Mouse (Mus musculus): ENCODE results near the gene Srm. TPM values are rescaled to one million over a fixed set of nuclear protein-coding genes. Genes with fewer than 3 reads are reported as not detected.

The Srm gene
- total and polyA plus RNA-seq, 3 experiments = 305 to 765 (median 332) TPM

DNA sequence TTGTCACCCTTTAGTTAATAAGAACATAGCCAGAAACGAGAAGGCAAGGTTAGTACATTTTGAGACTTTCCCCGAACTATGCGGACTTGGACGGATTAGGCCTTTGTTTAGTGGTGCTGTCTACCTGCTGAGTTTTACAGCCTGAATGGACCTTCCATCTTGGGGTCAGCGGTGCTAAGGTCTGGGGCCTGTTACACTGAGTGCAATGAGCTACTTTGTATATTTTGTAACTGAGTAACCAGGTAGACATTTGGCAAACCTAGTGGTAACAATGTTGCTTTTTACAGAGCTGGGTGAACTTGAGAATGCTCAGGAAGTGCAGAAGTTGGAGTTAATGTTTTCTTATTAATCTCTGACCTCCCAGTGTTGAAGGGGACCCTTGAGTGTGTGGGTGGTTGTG lies 49.8 kb downstream of the Srm start:
- H3K27ac ChIP-seq (ENCODE audit: control insufficient read depth, low read depth, low read length) = no peak overlapping the region
- no peak for DNase-seq (ENCODE audit: low read depth, low spot score)

DNA sequence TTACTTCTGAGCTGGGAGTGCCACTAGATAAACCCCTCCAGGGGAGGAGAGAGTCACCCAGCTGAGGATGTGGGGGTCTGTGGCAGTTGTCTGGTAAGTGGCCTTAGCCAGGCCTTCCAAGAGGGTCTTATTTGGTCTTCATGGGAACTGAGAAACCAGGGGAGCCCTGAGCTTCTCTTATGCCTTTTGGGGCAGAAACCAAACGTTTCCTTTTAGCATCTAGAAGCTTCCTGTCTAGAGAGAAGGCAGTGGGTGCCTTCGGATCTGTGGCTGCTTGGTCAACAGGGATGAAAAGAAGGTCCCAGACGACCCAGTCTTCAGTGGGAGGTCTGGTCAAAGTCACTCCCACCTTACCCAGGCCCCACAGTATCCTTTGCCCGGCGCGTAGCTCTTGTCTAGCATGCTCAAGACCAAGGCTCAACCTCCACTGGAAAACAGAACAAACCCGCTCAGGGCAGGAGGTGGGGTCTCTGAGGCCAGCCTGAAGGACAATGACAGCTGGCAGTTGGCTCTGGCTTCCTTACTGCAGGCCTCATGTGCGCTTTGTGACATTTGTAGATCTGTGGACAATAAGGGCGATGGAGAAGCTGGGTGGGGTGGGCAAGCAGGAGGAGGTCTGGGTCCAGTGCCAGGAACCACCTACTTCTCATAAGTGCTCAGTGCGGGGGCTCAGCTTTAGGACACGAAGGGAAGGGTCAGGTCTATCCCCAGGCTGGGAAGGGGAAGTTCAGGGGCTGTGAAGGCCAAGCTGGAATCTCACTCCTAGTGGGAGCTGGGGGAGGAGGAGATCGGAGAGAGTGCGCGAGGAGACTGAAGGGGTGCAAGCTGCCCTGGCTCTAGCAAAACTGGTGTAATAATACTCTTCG lies 52.2 kb downstream of the Srm start, which contains the start of gene Gm572:
Gm572 (plus strand) TSS at position 27 of the 866 bp plus-strand sequence.
- H3K9me3 ChIP-seq (replicated peaks; ENCODE audit: insufficient read depth, low read length) = no peaks in the 10 kb centered on the region
- no peak within 1 kb of the TSS for H3K27ac ChIP-seq (ENCODE audit: control insufficient read depth, low read depth, low read length)
- no peaks in the 10 kb centered on the region; a peak in 1 of 4 replicates for H3K36me3 ChIP-seq (ENCODE audit: control insufficient read depth in 1 of 2, insufficient read depth in 2 of 2, low read length in 2 of 2)
- H3K79me2 ChIP-seq (ENCODE audit: control insufficient read depth, insufficient read depth, low read length, poor library complexity) = no peaks in the 10 kb centered on the region
- peak within 1 kb of the TSS; percentile 11; the same call in 1 of the 2 replicates for H3K9ac ChIP-seq (ENCODE audit: control insufficient read depth, low read depth, low read length, poor library complexity, severe bottlenecking)
- no peak for DNase-seq (ENCODE audit: low read depth, low spot score)
- H3K4me3 ChIP-seq (ENCODE audit: control insufficient read depth in 1 of 2, insufficient read depth in 1 of 2, low read depth in 2 of 2, low read length in 2 of 2) = peak within 1 kb of the TSS; percentile 5 to 20; a peak in 1 of 4 replicates
- peaks cover 0 to 13% of the 10 kb centered on the region in 2 experiments; a peak in 3 of 4 replicates for H3K4me1 ChIP-seq (ENCODE audit: control insufficient read depth in 1 of 2, insufficient read depth in 2 of 2, low read length in 2 of 2)
- H3K27me3 ChIP-seq (ENCODE audit: control insufficient read depth in 1 of 2, insufficient read depth in 2 of 2, low read length in 2 of 2) = no peaks in the 10 kb centered on the region; a peak in 1 of 4 replicates
- TF ChIP-seq USF1 (IDR thresholded peaks at IDR 0.05; ENCODE audit: low read depth, low read length) = no peak
- TF ChIP-seq BHLHE40 (IDR thresholded peaks at IDR 0.05; ENCODE audit: borderline replicate concordance, low read depth, low read length) = no peak
- no peak for TF ChIP-seq POLR2AphosphoS5 (IDR thresholded peaks at IDR 0.05; ENCODE audit: borderline replicate concordance, low read depth, low read length)

More for the DNA sequence above, 49.8 kb downstream of the Srm start:
- no peak for TF ChIP-seq ELF1 (IDR thresholded peaks at IDR 0.05; ENCODE audit: low read depth, low read length)
- TF ChIP-seq MXI1 (IDR thresholded peaks at IDR 0.05; ENCODE audit: low read depth, low read length) = no peak
- TF ChIP-seq NELFE (IDR thresholded peaks at IDR 0.05; ENCODE audit: low read depth, low read length) = no peak
- TF ChIP-seq ZC3H11A (IDR thresholded peaks at IDR 0.05; ENCODE audit: low read depth, low read length) = no peak
- TF ChIP-seq E2F4 (IDR thresholded peaks at IDR 0.05; ENCODE audit: borderline replicate concordance, low read depth, low read length) = no peak
- no peak for TF ChIP-seq CHD2 (IDR thresholded peaks at IDR 0.05; ENCODE audit: low read length)
- TF ChIP-seq USF1 (IDR thresholded peaks at IDR 0.05; ENCODE audit: low read depth, low read length) = no peak
- no peak for TF ChIP-seq CHD1 (IDR thresholded peaks at IDR 0.05; ENCODE audit: low read depth, low read length)
- Histone ChIP-seq H3K9ac (ENCODE audit: control insufficient read depth, low read depth, low read length, poor library complexity, severe bottlenecking) (no peak overlapping the region), H3K4me3 (ENCODE audit: control insufficient read depth in 1 of 2, insufficient read depth in 1 of 2, low read depth in 2 of 2, low read length in 2 of 2) (no peak overlapping the region), H3K36me3 (ENCODE audit: control insufficient read depth in 1 of 2, insufficient read depth in 2 of 2, low read length in 2 of 2) (no peaks in the 10 kb centered on the region; a peak in 1 of 4 replicates), H3K4me1 (ENCODE audit: control insufficient read depth in 1 of 2, insufficient read depth in 2 of 2, low read length in 2 of 2) (peaks cover 0 to 7% of the 10 kb centered on the region in 2 experiments; a peak in 1 of 4 replicates), H3K27me3 (ENCODE audit: control insufficient read depth in 1 of 2, insufficient read depth in 2 of 2, low read length in 2 of 2) (no peaks in the 10 kb centered on the region; a peak in 1 of 4 replicates), H3K79me2 (ENCODE audit: control insufficient read depth, insufficient read depth, low read length, poor library complexity) (no peaks in the 10 kb centered on the region), H3K9me3 (replicated peaks; ENCODE audit: insufficient read depth, low read length) (no peaks in the 10 kb centered on the region)

DNA sequence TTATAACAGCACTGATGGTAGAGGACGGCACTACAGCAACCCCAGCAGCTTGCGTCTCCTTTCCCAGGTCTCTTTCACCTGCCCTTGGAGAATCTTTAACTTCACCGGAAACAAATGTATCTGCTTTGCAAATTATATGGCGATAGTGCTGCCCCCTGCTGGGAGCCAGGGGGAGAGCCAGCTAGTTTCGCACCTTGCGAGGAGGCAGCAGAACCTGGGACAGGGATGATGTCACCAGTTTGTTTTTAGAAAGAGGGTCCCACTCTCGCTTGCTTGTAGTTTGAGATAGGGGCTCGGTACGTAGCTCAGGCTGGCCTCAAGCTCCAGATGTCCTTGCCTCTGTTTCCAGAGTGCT lies 52.8 kb downstream of the Srm start:
- TF ChIP-seq BHLHE40 (IDR thresholded peaks at IDR 0.05; ENCODE audit: borderline replicate concordance, low read depth, low read length) (no peak), MEF2A (IDR thresholded peaks at IDR 0.05; ENCODE audit: extremely low read depth, insufficient replicate concordance, low read depth, low read length, poor library complexity, severe bottlenecking) (no peak), CTCF (IDR thresholded peaks at IDR 0.05 in 2 of 3, conservative IDR thresholded peaks at IDR 0.05 in 1 of 3; ENCODE audit: control insufficient read depth in 1 of 3, insufficient read depth in 1 of 3, low read depth in 2 of 3, low read length in 3 of 3, poor library complexity in 1 of 3, severe bottlenecking in 1 of 3) (peak; percentile 81 to 93 (median 91)), SMC3 (IDR thresholded peaks at IDR 0.05; ENCODE audit: low read depth, low read length) (peak; percentile 53), RAD21 (IDR thresholded peaks at IDR 0.05; ENCODE audit: low read depth, low read length) (peak; percentile 34), KAT2A (conservative IDR thresholded peaks at IDR 0.05; ENCODE audit: low read depth, low read length) (no peak), CHD2 (IDR thresholded peaks at IDR 0.05; ENCODE audit: low read length) (no peak)
- Histone ChIP-seq H3K27me3 (ENCODE audit: control insufficient read depth in 1 of 2, insufficient read depth in 2 of 2, low read length in 2 of 2) (no peaks in the 10 kb centered on the region; a peak in 1 of 4 replicates), H3K9me3 (replicated peaks; ENCODE audit: insufficient read depth, low read length) (no peaks in the 10 kb centered on the region), H3K4me3 (ENCODE audit: control insufficient read depth in 1 of 2, insufficient read depth in 1 of 2, low read depth in 2 of 2, low read length in 2 of 2) (peak overlapping the region; percentile 5 to 20; a peak in 1 of 4 replicates), H3K79me2 (ENCODE audit: control insufficient read depth, insufficient read depth, low read length, poor library complexity) (no peaks in the 10 kb centered on the region), H3K27ac (ENCODE audit: control insufficient read depth, low read depth, low read length) (no peak overlapping the region), H3K9ac (ENCODE audit: control insufficient read depth, low read depth, low read length, poor library complexity, severe bottlenecking) (peak overlapping the region; percentile 11; the same call in 1 of the 2 replicates), H3K36me3 (ENCODE audit: control insufficient read depth in 1 of 2, insufficient read depth in 2 of 2, low read length in 2 of 2) (no peaks in the 10 kb centered on the region; a peak in 1 of 4 replicates), H3K4me1 (ENCODE audit: control insufficient read depth in 1 of 2, insufficient read depth in 2 of 2, low read length in 2 of 2) (peaks cover 0 to 13% of the 10 kb centered on the region in 2 experiments; a peak in 3 of 4 replicates)
- peak; percentile 77 for DNase-seq (ENCODE audit: low read depth, low spot score)

Measured in MEL (cell line).